Mouse (Mus musculus): Measurements from ENCODE around the gene Evpl.
"Not testable (repeated sequence)": the region's sequence is repeated elsewhere in the genome, so short reads cannot be mapped to it uniquely, and the experiment has no call there.

DNA sequence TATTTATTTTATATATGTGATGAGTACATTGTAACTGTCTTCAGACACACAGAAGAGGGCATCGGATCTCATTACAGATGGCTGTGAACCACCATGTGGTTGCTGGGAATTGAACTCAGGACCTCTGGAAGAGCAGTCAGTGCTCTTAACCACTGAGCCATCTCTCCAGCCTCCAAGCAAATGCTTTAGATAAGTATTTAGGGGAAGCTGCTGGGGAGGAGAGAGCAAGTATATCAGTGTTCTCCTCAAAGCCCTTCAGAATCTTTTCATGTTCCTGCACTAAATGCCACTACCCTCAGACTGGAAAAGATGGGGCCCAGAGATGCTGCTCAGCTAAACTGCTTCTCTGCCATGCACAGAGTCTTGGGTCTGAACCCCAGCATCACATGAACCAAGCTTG lies 39.3 kb upstream of the Evpl start:
- not testable (repeated sequence) for TF ChIP-seq CTCF (conservative IDR thresholded peaks at IDR 0.05; ENCODE audit: insufficient read depth, insufficient read length, low read depth, low read length); POLR2A (IDR thresholded peaks at IDR 0.05; ENCODE audit: low read depth, low read length)

Data from kidney, adult 2 months (tissue).